Mouse (Mus musculus): ENCODE measurements at regions not wholly inside any gene's neighbourhood (a gene's known extent, or its start where the extent isn't known, plus 50 kb on each side); places are given as distances from the start of the nearest gene placed in this dataset.

DNA sequence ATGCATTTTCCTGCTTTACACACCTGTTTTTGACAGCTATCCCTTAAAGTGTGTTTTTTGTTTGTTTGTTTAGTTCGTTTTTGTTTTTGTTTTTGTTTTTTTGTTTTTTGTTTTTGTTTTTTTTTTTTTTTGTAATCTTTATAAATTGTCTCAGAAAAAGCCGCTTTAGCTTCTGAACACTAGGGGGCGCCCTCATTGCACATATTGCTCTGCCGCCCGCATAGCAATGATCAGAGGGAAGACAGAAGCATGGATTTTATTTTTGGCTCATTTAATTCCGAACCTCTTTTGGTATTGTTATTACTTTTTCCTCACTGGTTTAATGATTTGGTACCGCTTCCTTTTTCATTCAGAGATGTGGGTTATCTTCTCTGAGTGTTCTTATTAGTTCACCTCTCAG, 569.9 kb upstream of the Gm10800 start:
- DNase-seq, result peak; percentile 63 to 65

All from kidney, postnatal 4 days (tissue).